Mouse (Mus musculus): ENCODE measurements around the gene H3f3b. TPM values are rescaled to one million over a fixed set of nuclear protein-coding genes. Genes with fewer than 3 reads are reported as not detected.
A peak's percentile ranks its signal among the peaks of the same experiment; 100 is the strongest.

Gene H3f3b
- polyA plus RNA-seq, 1 experiment from 2014 or later: 1,937 TPM

DNA sequence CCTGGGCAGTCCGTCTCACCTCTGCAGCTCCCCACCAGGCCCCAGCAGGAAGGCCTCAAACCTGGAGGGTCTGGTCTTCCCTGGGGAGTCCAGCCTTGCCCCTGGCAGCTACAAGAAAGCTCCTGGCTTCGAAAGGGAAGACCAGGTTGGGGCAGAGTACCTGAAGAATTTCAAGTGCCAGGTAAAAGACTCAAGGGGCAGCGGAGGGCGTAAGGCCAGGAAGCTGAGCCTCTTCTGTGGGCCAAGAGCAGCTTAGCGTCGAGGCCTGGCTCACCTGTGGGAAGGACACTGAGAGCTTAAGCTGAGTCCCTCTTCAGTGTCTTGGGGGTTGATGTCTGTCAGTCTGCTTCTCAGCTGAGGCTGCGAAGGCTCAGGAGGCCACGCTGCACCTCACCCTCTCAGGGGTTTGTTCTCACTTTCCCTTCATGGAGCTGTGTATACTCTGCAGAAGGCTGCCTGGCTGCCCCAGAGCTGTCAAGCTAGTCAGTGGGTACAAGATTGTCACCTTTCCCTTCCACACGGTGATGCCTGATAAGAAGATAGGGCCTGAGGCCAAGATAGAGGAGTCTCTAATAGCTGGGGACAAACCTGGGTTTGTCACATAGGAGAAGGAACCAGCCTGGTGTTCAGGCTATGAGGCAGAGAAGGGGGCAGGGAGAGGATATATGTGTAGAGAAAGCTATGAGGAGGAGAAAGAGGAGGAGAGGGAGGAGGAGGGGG is 25.9 kb upstream of the H3f3b start:
- H3K4me3 ChIP-seq (ENCODE audit: low read length): no peak overlapping the region
- no peak overlapping the region for H3K9ac ChIP-seq (ENCODE audit: low read length)
- 0 out of 2 replicates have a peak overlapping the region, but pooled peaks have one; percentile 0 for H3K27ac ChIP-seq (ENCODE audit: low read length)
- H3K4me2 ChIP-seq (ENCODE audit: low read depth, low read length): no peak overlapping the region
- H3K36me3 ChIP-seq (ENCODE audit: control insufficient read depth, insufficient read depth, low read length): peaks cover 70% of the 10 kb centered on the region
- H3K9me3 ChIP-seq (ENCODE audit: control insufficient read depth, low read length): peaks cover 5% of the 10 kb centered on the region
- H3K27me3 ChIP-seq (ENCODE audit: control insufficient read depth, insufficient read depth, low read depth, low read length): no peaks in the 10 kb centered on the region
- WGBS: 73% methylated on average over 9 of the region's 9 CpGs
- no peaks in the 10 kb centered on the region for H3K4me1 ChIP-seq (replicated peaks; ENCODE audit: control insufficient read depth, insufficient read depth, low read length)
- peak; percentile 18; the same call in 1 of the 2 replicates for ATAC-seq (ENCODE audit: low read depth)

GRCm38 (mm10) chr11:116050196-116050595 is 22.4 kb upstream of the H3f3b start:
- H3K27ac ChIP-seq (ENCODE audit: low read length): no peak overlapping the region
- H3K27me3 ChIP-seq (ENCODE audit: control insufficient read depth, insufficient read depth, low read depth, low read length): no peaks in the 10 kb centered on the region
- no peak overlapping the region for H3K9ac ChIP-seq (ENCODE audit: low read length)
- H3K9me3 ChIP-seq (ENCODE audit: control insufficient read depth, low read length): peaks cover 5% of the 10 kb centered on the region
- WGBS: 82% methylated on average over 4 of the region's 4 CpGs
- peaks cover 64% of the 10 kb centered on the region for H3K36me3 ChIP-seq (ENCODE audit: control insufficient read depth, insufficient read depth, low read length)
- no peak overlapping the region for H3K4me2 ChIP-seq (ENCODE audit: low read depth, low read length)
- H3K4me3 ChIP-seq (ENCODE audit: low read length): no peak overlapping the region
- no peaks in the 10 kb centered on the region for H3K4me1 ChIP-seq (replicated peaks; ENCODE audit: control insufficient read depth, insufficient read depth, low read length)
- ATAC-seq (ENCODE audit: low read depth): no peak

- Histone ChIP-seq H3K4me3 (ENCODE audit: low read length) (no peak overlapping the region), H3K36me3 (ENCODE audit: control insufficient read depth, insufficient read depth, low read length) (peaks cover 59% of the 10 kb centered on the region), H3K4me1 (replicated peaks; ENCODE audit: control insufficient read depth, insufficient read depth, low read length) (no peaks in the 10 kb centered on the region), H3K9me3 (ENCODE audit: control insufficient read depth, low read length) (peaks cover 5% of the 10 kb centered on the region), H3K4me2 (ENCODE audit: low read depth, low read length) (no peak overlapping the region), H3K27me3 (ENCODE audit: control insufficient read depth, insufficient read depth, low read depth, low read length) (no peaks in the 10 kb centered on the region), H3K27ac (ENCODE audit: low read length) (no peak overlapping the region), H3K9ac (ENCODE audit: low read length) (no peak overlapping the region)
- 64% methylated on average over 2 of the region's 2 CpGs for WGBS
- ATAC-seq (ENCODE audit: low read depth): no peak
Observed at GRCm38 (mm10) chr11:116049610-116050009, 21.8 kb upstream of the H3f3b start.

GRCm38 (mm10) chr11:116045173-116045572 is 17.4 kb upstream of the H3f3b start:
- Histone ChIP-seq H3K27me3 (ENCODE audit: control insufficient read depth, insufficient read depth, low read depth, low read length) (no peaks in the 10 kb centered on the region), H3K27ac (ENCODE audit: low read length) (no peak overlapping the region), H3K36me3 (ENCODE audit: control insufficient read depth, insufficient read depth, low read length) (peaks cover 39% of the 10 kb centered on the region), H3K9ac (ENCODE audit: low read length) (no peak overlapping the region), H3K4me3 (ENCODE audit: low read length) (no peak overlapping the region), H3K4me2 (ENCODE audit: low read depth, low read length) (no peak overlapping the region), H3K9me3 (ENCODE audit: control insufficient read depth, low read length) (peaks cover 7% of the 10 kb centered on the region), H3K4me1 (replicated peaks; ENCODE audit: control insufficient read depth, insufficient read depth, low read length) (no peaks in the 10 kb centered on the region)
- ATAC-seq (ENCODE audit: low read depth): no peak
- WGBS: 92% methylated on average over 6 of the region's 6 CpGs

- no peak for ATAC-seq (ENCODE audit: low read depth)
- Histone ChIP-seq H3K27me3 (ENCODE audit: control insufficient read depth, insufficient read depth, low read depth, low read length) (no peaks in the 10 kb centered on the region), H3K4me1 (replicated peaks; ENCODE audit: control insufficient read depth, insufficient read depth, low read length) (no peaks in the 10 kb centered on the region), H3K27ac (ENCODE audit: low read length) (no peak overlapping the region), H3K9ac (ENCODE audit: low read length) (no peak overlapping the region), H3K9me3 (ENCODE audit: control insufficient read depth, low read length) (0 out of 2 replicates have a peak, but pooled peaks cover 2% of the 10 kb centered on the region), H3K4me3 (ENCODE audit: low read length) (no peak overlapping the region), H3K4me2 (ENCODE audit: low read depth, low read length) (no peak overlapping the region), H3K36me3 (ENCODE audit: control insufficient read depth, insufficient read depth, low read length) (peaks cover 35% of the 10 kb centered on the region)
- WGBS: 91% methylated on average over 1 of the region's 1 CpGs
Observed at GRCm38 (mm10) chr11:116043286-116043685, 15.5 kb upstream of the H3f3b start.

DNA sequence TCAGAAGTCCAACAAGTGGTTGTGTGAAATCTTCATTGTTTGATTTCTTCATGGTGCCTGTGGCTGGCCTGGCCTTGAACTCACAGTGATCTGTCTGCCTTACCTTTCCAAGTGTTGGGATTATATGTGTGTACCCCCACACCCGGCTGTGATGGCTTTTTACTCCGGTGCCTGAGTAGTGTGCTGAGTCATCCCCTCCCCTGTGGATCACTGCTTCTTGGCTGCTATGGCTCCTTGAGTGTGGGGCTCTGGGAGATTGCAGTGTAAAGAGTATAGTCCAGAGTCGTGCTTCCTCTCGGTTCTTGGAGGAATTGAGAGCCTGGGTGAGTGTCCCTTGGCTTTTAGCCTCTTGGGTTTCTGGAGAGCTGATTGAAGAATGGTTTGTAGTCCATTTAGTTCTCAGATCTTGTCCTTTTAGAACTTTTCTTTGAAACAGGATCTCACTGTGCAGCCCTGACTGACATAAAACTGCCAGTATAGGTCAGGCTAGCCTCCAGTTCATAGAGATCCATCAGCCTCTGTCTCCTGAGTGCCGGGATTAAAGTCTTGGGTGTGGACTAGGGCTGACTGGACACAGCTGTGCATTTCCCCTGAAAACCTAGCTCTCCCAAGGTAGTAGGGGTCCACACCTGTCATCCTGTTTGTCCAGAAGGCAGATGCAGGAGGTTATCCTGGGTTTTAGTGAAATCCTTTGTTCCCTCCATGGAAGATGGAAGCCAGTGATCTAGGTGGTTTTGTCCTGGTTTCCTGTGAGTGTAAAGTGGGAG is 14.8 kb upstream of the H3f3b start:
- Histone ChIP-seq H3K4me1 (replicated peaks; ENCODE audit: control insufficient read depth, insufficient read depth, low read length) (no peaks in the 10 kb centered on the region), H3K9me3 (ENCODE audit: control insufficient read depth, low read length) (0 out of 2 replicates have a peak, but pooled peaks cover 2% of the 10 kb centered on the region), H3K27me3 (ENCODE audit: control insufficient read depth, insufficient read depth, low read depth, low read length) (no peaks in the 10 kb centered on the region), H3K36me3 (ENCODE audit: control insufficient read depth, insufficient read depth, low read length) (peaks cover 28% of the 10 kb centered on the region), H3K4me3 (ENCODE audit: low read length) (no peak overlapping the region), H3K4me2 (ENCODE audit: low read depth, low read length) (no peak overlapping the region), H3K9ac (ENCODE audit: low read length) (no peak overlapping the region), H3K27ac (ENCODE audit: low read length) (no peak overlapping the region)
- WGBS: 85% methylated on average over 5 of the region's 5 CpGs
- no peak for ATAC-seq (ENCODE audit: low read depth)

DNA sequence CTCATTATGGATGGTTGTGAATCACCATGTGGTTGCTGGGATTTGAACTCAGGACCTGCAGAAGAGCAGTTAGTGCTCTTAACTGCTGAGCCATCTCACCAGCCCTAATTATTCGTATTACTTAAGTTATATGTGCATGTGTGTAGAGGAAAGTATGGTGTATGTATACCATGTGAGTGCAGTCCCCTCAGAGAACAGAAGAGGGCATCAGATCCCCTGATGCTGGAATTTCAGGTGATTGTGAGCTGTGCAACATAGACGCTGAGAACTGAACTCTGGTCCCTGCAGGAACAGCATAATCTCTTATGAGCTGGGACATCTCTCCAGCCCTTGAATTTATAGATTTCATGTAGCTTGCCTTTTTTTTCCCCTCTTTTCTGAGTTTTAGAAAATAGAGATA is 14.1 kb upstream of the H3f3b start:
- WGBS: 96% methylated on average over 2 of the region's 2 CpGs
- Histone ChIP-seq H3K4me3 (ENCODE audit: low read length) (no peak overlapping the region), H3K27ac (ENCODE audit: low read length) (no peak overlapping the region), H3K9ac (ENCODE audit: low read length) (no peak overlapping the region), H3K4me1 (replicated peaks; ENCODE audit: control insufficient read depth, insufficient read depth, low read length) (no peaks in the 10 kb centered on the region), H3K9me3 (ENCODE audit: control insufficient read depth, low read length) (0 out of 2 replicates have a peak, but pooled peaks cover 2% of the 10 kb centered on the region), H3K36me3 (ENCODE audit: control insufficient read depth, insufficient read depth, low read length) (peaks cover 21% of the 10 kb centered on the region), H3K27me3 (ENCODE audit: control insufficient read depth, insufficient read depth, low read depth, low read length) (no peaks in the 10 kb centered on the region), H3K4me2 (ENCODE audit: low read depth, low read length) (no peak overlapping the region)
- ATAC-seq (ENCODE audit: low read depth): no peak

GRCm38 (mm10) chr11:116040593-116040992 is 12.8 kb upstream of the H3f3b start:
- Histone ChIP-seq H3K27ac (ENCODE audit: low read length) (no peak overlapping the region), H3K4me1 (replicated peaks; ENCODE audit: control insufficient read depth, insufficient read depth, low read length) (no peaks in the 10 kb centered on the region), H3K4me2 (ENCODE audit: low read depth, low read length) (no peak overlapping the region), H3K9me3 (ENCODE audit: control insufficient read depth, low read length) (0 out of 2 replicates have a peak, but pooled peaks cover 2% of the 10 kb centered on the region), H3K9ac (ENCODE audit: low read length) (no peak overlapping the region), H3K27me3 (ENCODE audit: control insufficient read depth, insufficient read depth, low read depth, low read length) (no peaks in the 10 kb centered on the region), H3K4me3 (ENCODE audit: low read length) (no peak overlapping the region), H3K36me3 (ENCODE audit: control insufficient read depth, insufficient read depth, low read length) (peaks cover 17% of the 10 kb centered on the region)
- 78% methylated on average over 6 of the region's 6 CpGs for WGBS
- no peak for ATAC-seq (ENCODE audit: low read depth)

- Histone ChIP-seq H3K36me3 (ENCODE audit: control insufficient read depth, insufficient read depth, low read length) (peaks cover 15% of the 10 kb centered on the region), H3K27ac (ENCODE audit: low read length) (no peak overlapping the region), H3K4me1 (replicated peaks; ENCODE audit: control insufficient read depth, insufficient read depth, low read length) (no peaks in the 10 kb centered on the region; the same call in 1 of the 2 replicates), H3K27me3 (ENCODE audit: control insufficient read depth, insufficient read depth, low read depth, low read length) (no peaks in the 10 kb centered on the region), H3K9me3 (ENCODE audit: control insufficient read depth, low read length) (0 out of 2 replicates have a peak, but pooled peaks cover 2% of the 10 kb centered on the region), H3K4me3 (ENCODE audit: low read length) (no peak overlapping the region), H3K9ac (ENCODE audit: low read length) (no peak overlapping the region), H3K4me2 (ENCODE audit: low read depth, low read length) (no peak overlapping the region)
- ATAC-seq (ENCODE audit: low read depth): no peak
- WGBS: 93% methylated on average over 9 of the region's 9 CpGs
Observed at GRCm38 (mm10) chr11:116037826-116038225, 10.1 kb upstream of the H3f3b start.

Measured in lung, embryonic 16.5 days (tissue).